Mouse (Mus musculus) cerebral cortex, adult 2 months (tissue): ENCODE measurements around the gene Atg4b.

ENCODE experiments used
- WGBS: fragments of 180-500 bp; shearing (Covaris S2); methylation state at CpG from one replicate; pipeline ENCODE4 v1.1.7; 2018; 5-methylcytosine and 5-hydroxymethylcytosine counted together

Atg4b gene

GRCm38 (mm10) chr1:93763531-93763930, 12.2 kb downstream of the Atg4b start:
- 91% methylated on average over 3 of the region's 3 CpGs for WGBS

GRCm38 (mm10) chr1:93764871-93765591, 13.7 kb downstream of the Atg4b start:
- 74% methylated on average over 9 of the region's 9 CpGs for WGBS

GRCm38 (mm10) chr1:93767600-93767999, 16.3 kb downstream of the Atg4b start:
- 97% methylated on average over 6 of the region's 6 CpGs for WGBS

GRCm38 (mm10) chr1:93769901-93770300, 18.6 kb downstream of the Atg4b start:
- WGBS, result 67% methylated on average over 3 of the region's 3 CpGs

- 88% methylated on average over 5 of the region's 5 CpGs for WGBS
Observed at GRCm38 (mm10) chr1:93776686-93777085, 25.4 kb downstream of the Atg4b start.

- 86% methylated on average over 2 of the region's 2 CpGs for whole genome bisulfite sequencing
Observed at GRCm38 (mm10) chr1:93786912-93787311, 35.6 kb downstream of the Atg4b start.

GRCm38 (mm10) chr1:93794526-93794925, 43.2 kb downstream of the Atg4b start:
- 92% methylated on average over 8 of the region's 8 CpGs for WGBS

- WGBS, result 41% methylated on average over 8 of the region's 8 CpGs
Observed at GRCm38 (mm10) chr1:93795886-93796285, 44.6 kb downstream of the Atg4b start.

GRCm38 (mm10) chr1:93800670-93801503, 49.6 kb downstream of the Atg4b start:
- WGBS, result 77% methylated on average over 21 of the region's 21 CpGs

GRCm38 (mm10) chr1:93801741-93802238, 50.5 kb downstream of the Atg4b start, which contains the start of gene Dtymk:
TSS of gene Dtymk (minus strand) at chr1:93801934.
- WGBS, result under 1% methylated on average over 42 of the region's 42 CpGs

- 79% methylated on average over 5 of the region's 5 CpGs for WGBS
Observed at GRCm38 (mm10) chr1:93802771-93803170, 51.5 kb downstream of the Atg4b start.

GRCm38 (mm10) chr1:93803556-93804507, 52.5 kb downstream of the Atg4b start, which contains the start of gene Ing5:
TSS of gene Ing5 (plus strand) at chr1:93803965.
- under 1% methylated on average over 94 of the region's 94 CpGs for WGBS

- 75% methylated on average over 4 of the region's 4 CpGs for WGBS
Observed at GRCm38 (mm10) chr1:93804818-93805217, 53.5 kb downstream of the Atg4b start.

- WGBS, result 72% methylated on average over 5 of the region's 5 CpGs
Observed at GRCm38 (mm10) chr1:93805221-93805951, 54.1 kb downstream of the Atg4b start.

GRCm38 (mm10) chr1:93808871-93809270, 57.6 kb downstream of the Atg4b start:
- WGBS, result 98% methylated on average over 4 of the region's 4 CpGs

GRCm38 (mm10) chr1:93810011-93810410, 58.7 kb downstream of the Atg4b start:
- 97% methylated on average over 3 of the region's 3 CpGs for WGBS

- WGBS, result 92% methylated on average over 8 of the region's 8 CpGs
Observed at GRCm38 (mm10) chr1:93811495-93812039, 60.3 kb downstream of the Atg4b start.

- WGBS, result 82% methylated on average over 8 of the region's 8 CpGs
Observed at GRCm38 (mm10) chr1:93817823-93818532, 66.7 kb downstream of the Atg4b start.

- 80% methylated on average over 7 of the region's 7 CpGs for WGBS
Observed at GRCm38 (mm10) chr1:93818722-93819121, 67.4 kb downstream of the Atg4b start.
